Mouse (Mus musculus): ENCODE measurements around the gene Cers6.

DNA sequence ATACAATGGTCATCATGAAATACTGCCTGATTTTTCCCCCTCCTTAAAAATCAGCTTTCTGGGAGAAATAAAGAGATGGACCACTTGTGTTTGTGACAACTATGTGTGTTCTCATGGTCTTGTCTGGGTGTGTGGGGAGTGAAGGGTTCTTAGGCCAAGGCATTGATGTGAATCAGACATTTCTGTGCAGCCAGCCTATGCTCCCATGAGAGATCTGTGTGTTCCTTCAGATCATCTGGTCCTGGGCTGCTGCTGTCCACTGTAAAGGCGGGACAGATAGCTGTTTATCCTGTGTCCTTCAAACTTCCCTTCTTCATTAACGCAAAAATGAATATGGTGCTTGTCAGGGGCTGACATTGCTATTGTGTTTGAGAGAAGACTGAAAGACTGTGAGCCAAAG, 150.6 kb downstream of the Cers6 start:
- no peak for TF ChIP-seq CTCF (IDR thresholded peaks at IDR 0.05; ENCODE audit: extremely low read depth, insufficient read depth, insufficient read length, insufficient replicate concordance)
- TF ChIP-seq POLR2A (IDR thresholded peaks at IDR 0.05; ENCODE audit: low read depth, low read length), result no peak
